Mouse (Mus musculus) embryonic fibroblast, embryonic 13.5 days (primary cell): Measurements from ENCODE around the gene Glt1d1. TPM values are rescaled to one million over a fixed set of nuclear protein-coding genes. Genes with fewer than 3 reads are reported as not detected.

ENCODE experiments used
- H3K27ac ChIP-seq: 2 replicates; pipeline ENCODE4 v1.5.1; 2012; ENCODE audit warnings: low read length, control low read depth, inconsistent platforms; ENCODE audit not compliant: insufficient read depth
- H3K4me1 ChIP-seq: 2 replicates; pipeline ENCODE4 v1.6.1; 2011; ENCODE audit warnings: low read length; ENCODE audit not compliant: control insufficient read depth, insufficient read depth
- H3K4me3 ChIP-seq: 2 replicates; pipeline ENCODE4 v1.5.1; 2011; ENCODE audit warnings: mild to moderate bottlenecking, control low read depth, low read length; ENCODE audit not compliant: insufficient read depth
- CTCF ChIP-seq: IDR thresholded peaks from 2 replicates; pipeline ENCODE4 v1.5.1; 2011; ENCODE audit warnings: mild to moderate bottlenecking, control low read depth, low read length, moderate library complexity, borderline replicate concordance; ENCODE audit not compliant: insufficient read depth
- POLR2A ChIP-seq: IDR thresholded peaks from 2 replicates; pipeline ENCODE4 v1.6.1; 2011; ENCODE audit warnings: low read depth, mild to moderate bottlenecking, control low read depth, low read length, moderate library complexity
- polyA plus RNA-seq: library from polyadenylated mRNA; stranded (reverse); fragments of >200 nt; gene quantifications from 2 replicates; pipeline ENCODE4 v1.2.4, GENCODE M21; 2011; ENCODE audit warnings: low read depth; ENCODE audit not compliant: missing spikeins, insufficient read length

Glt1d1 gene
- polyA plus RNA-seq, result 0.51 TPM in 1 of 2 replicates, not detected in the other

GRCm38 (mm10) chr5:127632167-127633145, at the start of gene Glt1d1, which contains the start of gene Slc15a4:
TSS of gene Glt1d1 (plus strand) at chr5:127632262.
TSS of gene Slc15a4 (minus strand) at chr5:127632897.
- peak within 1 kb of the TSS; percentile 42 for H3K4me3 ChIP-seq
- no peaks in the 10 kb centered on the region for H3K4me1 ChIP-seq

DNA sequence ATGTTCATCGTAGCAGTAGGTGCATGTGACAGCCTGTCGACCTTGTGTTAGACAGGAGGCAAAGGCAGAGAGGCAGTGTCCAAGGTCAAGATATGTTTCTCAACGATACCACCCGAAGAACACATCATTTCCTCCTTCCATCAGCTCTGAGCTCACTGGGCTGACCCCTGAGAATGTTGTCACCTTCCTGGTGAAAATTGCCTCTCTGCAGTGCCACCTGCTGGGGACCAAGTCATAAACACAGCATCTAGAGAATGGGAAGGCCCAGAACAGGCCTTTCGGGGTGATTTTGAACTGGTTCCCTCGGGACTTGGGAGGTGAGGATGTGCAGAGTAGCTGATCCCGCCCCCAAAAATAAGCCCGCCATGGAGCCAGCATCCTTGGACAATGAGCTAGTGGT, 48.4 kb upstream of the Glt1d1 start:
- Histone ChIP-seq H3K4me1 (no peaks in the 10 kb centered on the region), H3K27ac (no peak overlapping the region), H3K4me3 (no peak overlapping the region)
- TF ChIP-seq POLR2A (no peak), CTCF (no peak)

More at GRCm38 (mm10) chr5:127632167-127633145, at the start of gene Glt1d1, which contains the start of gene Slc15a4:
- no peak within 1 kb of the TSS for H3K27ac ChIP-seq
- TF ChIP-seq CTCF, result no peak
- TF ChIP-seq POLR2A, result no peak

DNA sequence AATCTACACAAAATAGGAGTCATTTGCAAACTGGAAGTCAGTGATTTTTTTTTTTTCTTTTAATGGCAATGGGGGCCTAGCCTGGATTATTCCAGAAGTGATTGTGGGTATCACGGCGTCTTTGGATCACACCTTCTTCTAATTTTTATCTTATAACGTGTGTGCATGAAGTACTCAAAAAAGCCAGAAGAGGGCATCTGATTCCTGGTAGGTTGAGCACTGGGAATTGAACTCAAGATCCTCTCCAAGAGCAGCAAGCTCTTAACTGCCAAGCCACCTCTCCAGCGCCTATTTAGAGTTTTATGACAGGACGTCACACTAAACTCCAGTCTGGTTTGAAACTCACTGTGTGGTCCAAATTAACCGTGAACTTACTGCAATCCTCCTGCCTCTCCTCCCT, 44.2 kb upstream of the Glt1d1 start:
- Histone ChIP-seq H3K4me1 (no peaks in the 10 kb centered on the region), H3K27ac (peak overlapping the region; percentile 72; the same call in 1 of the 2 replicates), H3K4me3 (no peak overlapping the region)
- TF ChIP-seq POLR2A, result no peak
- no peak for TF ChIP-seq CTCF

- H3K27ac ChIP-seq, result no peak overlapping the region
- no peaks in the 10 kb centered on the region for H3K4me1 ChIP-seq
- TF ChIP-seq POLR2A, result no peak
- TF ChIP-seq CTCF, result no peak
- no peak overlapping the region for H3K4me3 ChIP-seq
These were observed 39.7 kb upstream of the Glt1d1 start for GRCm38 (mm10) chr5:127592406-127592805.

GRCm38 (mm10) chr5:127592854-127593253, 39.2 kb upstream of the Glt1d1 start:
- TF ChIP-seq CTCF (no peak), POLR2A (no peak)
- Histone ChIP-seq H3K27ac (no peak overlapping the region), H3K4me3 (no peak overlapping the region), H3K4me1 (no peaks in the 10 kb centered on the region)

DNA sequence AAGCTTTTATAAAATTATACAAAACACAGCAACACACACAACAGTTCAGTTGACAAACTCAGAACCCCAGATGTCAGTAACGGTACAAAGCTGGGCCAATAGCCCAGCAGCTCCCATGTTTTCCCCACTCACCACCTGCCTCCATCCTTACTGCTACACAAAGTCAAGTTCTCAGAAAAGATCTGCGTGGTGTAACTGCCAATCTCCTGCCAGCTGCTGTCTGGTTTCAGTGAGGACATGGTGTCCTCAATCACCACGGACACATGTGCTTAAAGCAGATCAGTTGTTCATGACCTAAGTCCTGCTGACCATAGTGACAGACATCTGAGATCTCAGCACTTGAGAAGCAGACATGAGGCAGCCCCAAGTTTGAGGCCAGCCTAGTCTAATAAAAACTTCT, 36.4 kb upstream of the Glt1d1 start:
- no peak overlapping the region for H3K4me3 ChIP-seq
- no peak for TF ChIP-seq CTCF
- TF ChIP-seq POLR2A, result no peak
- no peaks in the 10 kb centered on the region for H3K4me1 ChIP-seq
- no peak overlapping the region for H3K27ac ChIP-seq

GRCm38 (mm10) chr5:127596862-127597261, 35.2 kb upstream of the Glt1d1 start:
- Histone ChIP-seq H3K4me3 (no peak overlapping the region), H3K27ac (no peak overlapping the region), H3K4me1 (no peaks in the 10 kb centered on the region)
- TF ChIP-seq CTCF (no peak), POLR2A (no peak)

DNA sequence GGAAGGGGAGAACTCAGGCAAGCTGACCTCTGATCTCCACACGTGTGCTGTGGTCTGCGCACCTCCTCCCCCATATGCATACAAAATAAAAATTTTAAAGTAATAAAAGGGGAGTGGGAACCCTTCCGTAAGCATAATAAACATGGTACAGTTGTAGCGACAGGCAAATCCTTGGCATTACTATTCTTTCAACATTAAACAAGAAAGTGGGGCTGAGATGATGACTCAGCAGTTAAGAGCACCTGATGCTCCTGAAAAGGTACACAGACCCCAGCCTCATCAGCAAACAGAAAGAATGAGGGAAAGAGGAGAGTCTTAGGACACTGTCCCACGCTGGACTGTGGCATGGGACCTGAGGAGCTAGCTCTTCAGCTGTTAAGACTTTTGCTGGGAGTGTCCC, 29.1 kb upstream of the Glt1d1 start:
- no peaks in the 10 kb centered on the region for H3K4me1 ChIP-seq
- no peak overlapping the region for H3K4me3 ChIP-seq
- TF ChIP-seq CTCF (no peak), POLR2A (no peak)
- no peak overlapping the region for H3K27ac ChIP-seq

DNA sequence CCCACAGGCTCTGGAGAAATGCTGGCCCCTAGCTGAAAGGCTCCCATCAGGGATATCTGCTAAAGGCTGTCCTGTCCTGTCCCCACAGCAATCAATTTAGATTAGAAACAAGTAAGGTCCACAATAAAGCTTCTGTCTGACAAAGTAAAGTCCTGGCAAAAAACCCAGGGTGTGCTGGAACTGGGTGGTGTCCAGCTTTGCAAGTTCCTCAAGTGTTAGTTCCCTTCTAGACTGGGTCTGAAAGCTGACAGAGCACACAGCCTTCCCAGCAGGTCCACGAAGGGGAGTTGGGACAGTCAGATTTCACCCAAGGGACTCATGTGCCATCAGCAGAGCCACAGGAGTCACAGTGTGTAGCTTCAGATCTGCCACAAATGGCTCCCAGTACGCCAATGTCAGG, 24.6 kb upstream of the Glt1d1 start:
- Histone ChIP-seq H3K4me1 (peaks cover 3% of the 10 kb centered on the region), H3K27ac (no peak overlapping the region), H3K4me3 (no peak overlapping the region)
- TF ChIP-seq POLR2A (no peak), CTCF (no peak)

- TF ChIP-seq CTCF, result no peak
- TF ChIP-seq POLR2A, result no peak
- no peak overlapping the region for H3K27ac ChIP-seq
- H3K4me1 ChIP-seq, result peaks cover 3% of the 10 kb centered on the region
- no peak overlapping the region for H3K4me3 ChIP-seq
These were observed 22.8 kb upstream of the Glt1d1 start for GRCm38 (mm10) chr5:127609191-127609714.
